Mouse (Mus musculus) kidney, adult 2 months (tissue): ENCODE data around the gene Myo1b.

ENCODE experiments used
- CTCF ChIP-seq: fragments of 200-500 bp; conservative IDR thresholded peaks from 2 replicates; pipeline ENCODE4 v1.5.1; 2011; ENCODE audit warnings: low read depth, mild to moderate bottlenecking, control low read depth, low read length, moderate library complexity, mixed read lengths; ENCODE audit not compliant: insufficient read depth, insufficient read length
- POLR2A ChIP-seq: fragments of 200-500 bp; IDR thresholded peaks from one replicate; pipeline ENCODE4 v1.6.1; 2011; ENCODE audit warnings: low read depth, low read length, control low read depth

GRCm38 (mm10) chr1:51789269-51789668 is 126.6 kb downstream of the Myo1b start:
- TF ChIP-seq CTCF (no peak), POLR2A (no peak)
